Mouse (Mus musculus) cerebellum, postnatal 4 days (tissue): ENCODE data around the gene Ube2o.
"Not testable (repeated sequence)": the region's sequence is repeated elsewhere in the genome, so short reads cannot be mapped to it uniquely, and the experiment has no call there.

Experiments
- DNase-seq, 2 experiments: peaks; one replicate each; pipeline ENCODE4 v3.0.0; 2022; ENCODE audit warnings: low spot score in 2 of 2, mixed read lengths in 1 of 2

Gene Ube2o

DNA sequence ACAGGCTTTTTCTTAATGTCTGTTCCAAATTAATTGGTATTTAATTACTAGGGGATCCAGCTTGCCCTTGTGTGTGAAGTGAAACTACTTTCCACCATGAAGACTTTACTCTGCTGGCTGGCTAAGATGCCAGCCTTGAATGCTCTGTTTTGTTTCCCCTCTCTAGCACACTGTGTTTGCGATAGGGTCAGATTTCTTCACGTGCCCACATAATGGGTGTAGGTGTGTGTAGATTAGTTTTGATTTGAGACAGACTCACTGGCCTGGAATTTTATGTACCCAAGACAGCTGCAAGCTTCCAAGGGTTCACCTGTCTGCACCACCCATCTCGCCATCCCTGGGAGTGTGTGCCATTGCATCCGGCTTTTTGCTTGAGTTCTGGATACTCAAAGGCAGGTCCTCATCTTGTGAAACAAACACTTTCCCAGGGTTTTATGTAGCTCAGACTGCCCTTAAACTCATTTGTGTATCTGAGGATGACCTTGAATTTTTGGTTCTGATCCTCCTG lies 67.7 kb downstream of the Ube2o start:
- DNase-seq: no peak

DNA sequence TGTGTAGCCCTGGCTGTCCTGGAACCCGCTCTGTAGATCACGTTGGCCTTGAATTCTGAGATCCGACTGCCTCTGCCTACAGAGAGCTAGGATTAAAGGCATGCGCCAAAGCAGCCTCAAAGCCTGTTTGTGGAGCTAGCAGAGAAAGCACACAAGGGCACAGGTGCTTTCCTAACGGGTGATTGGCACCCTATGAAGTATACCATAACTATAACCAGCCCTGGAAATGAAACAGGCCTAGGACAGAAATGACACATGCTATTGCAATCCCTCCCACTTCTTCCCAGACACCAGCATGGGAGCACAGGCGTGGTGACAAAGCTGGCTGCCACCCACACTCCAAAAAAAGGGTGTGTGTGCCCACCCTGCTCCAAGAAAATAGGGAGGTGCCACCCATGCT lies 68.3 kb downstream of the Ube2o start:
- DNase-seq: no peak

DNA sequence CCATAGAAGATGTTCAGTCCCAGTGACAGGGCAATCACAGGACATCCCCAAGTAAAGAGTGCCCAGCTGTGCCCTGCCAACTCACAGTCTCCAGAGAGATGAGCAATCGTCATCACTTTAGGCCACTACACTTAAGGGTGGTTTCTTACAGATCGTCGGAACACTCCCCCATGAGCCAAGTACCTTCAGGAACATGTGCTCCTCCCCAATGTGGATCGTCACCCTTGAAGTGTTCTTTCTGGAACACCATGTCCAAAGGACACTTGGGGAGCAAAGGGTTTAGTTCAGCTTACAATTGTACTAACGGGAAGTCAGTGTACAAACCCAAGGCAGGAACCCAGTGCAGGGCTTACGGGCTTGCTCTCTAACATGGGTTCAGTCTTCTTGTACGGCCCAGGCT lies 69.1 kb downstream of the Ube2o start:
- no peak for DNase-seq

DNA sequence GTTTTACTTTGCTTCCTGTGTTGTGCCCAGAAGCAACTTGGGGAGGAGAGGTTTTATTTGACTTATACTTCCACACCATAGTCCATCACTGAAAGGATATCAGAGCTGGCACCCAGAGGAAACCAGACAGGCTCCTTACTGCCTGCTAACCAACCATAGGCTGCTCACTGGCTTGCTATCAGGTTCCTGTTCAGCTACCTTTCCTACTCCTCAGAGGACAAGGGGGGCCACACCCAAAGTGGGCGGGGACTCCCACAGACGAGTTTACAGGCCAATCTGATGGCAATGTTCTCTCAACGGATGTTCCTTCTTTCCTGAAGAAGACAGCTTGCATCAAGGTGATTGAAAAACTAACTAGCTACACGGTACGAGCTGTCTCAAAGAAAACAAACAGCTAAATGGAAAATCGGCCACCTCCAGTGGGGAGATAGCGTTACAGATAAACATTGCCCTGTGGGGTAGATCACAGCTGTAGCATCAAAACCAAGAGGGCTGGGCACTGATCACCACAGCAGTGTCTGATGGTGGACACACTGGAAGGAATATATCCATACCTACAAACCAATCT lies 69.9 kb downstream of the Ube2o start:
- no peak for DNase-seq

DNA sequence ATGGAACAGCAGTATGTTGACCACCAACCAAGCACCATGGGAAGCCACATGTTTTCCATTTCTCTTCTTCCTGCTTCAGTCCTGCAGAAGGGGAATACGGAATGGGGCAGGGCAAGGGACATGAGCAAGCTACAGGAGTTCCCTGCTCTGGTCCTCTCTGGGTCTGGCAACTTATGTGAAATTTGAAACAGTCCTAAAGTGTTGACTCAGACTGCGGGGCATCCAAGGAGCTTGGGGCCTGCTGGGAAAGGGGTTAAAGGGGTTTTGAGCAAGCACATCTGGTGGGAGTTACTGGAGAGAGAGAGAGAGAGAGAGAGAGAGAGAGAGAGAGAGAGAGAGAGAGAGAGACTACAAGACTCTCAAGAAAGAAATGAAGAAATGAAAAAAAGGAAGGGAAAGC lies 72.6 kb downstream of the Ube2o start:
- DNase-seq: no peak

DNA sequence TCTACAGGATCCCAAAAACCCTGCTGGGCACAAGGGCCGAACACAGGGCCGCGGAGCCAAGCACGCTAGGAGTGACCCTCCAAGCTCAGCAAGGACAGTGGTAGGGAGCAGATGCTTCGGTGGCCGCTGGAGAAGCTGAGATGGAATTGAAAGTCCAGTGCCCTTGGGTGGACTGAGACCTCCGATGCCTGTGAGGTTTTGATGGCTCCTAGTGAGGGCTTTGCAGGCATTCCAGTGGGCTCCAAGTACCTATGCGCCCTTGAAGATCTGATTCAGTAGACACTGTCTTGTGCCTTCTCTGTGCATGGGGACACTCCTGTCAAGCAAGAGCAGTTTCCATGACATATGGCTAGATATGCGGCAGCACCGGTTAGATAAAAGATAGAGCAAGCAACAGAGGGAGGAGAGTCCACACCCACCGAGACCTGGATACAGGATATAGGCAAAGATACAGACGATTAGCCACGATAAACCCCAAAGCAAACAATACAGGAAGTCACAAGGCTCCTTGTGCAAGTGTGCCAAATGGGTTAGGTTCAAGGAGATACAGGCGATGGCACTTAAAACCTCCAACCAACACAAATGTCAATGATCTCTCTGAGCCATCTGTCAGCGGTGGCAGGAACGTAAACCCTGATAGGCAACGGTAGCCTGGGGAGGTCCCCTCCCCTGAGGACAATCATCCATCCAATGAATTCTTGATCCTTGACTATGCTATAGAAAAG lies 74.9 kb downstream of the Ube2o start:
- no peak for DNase-seq

DNA sequence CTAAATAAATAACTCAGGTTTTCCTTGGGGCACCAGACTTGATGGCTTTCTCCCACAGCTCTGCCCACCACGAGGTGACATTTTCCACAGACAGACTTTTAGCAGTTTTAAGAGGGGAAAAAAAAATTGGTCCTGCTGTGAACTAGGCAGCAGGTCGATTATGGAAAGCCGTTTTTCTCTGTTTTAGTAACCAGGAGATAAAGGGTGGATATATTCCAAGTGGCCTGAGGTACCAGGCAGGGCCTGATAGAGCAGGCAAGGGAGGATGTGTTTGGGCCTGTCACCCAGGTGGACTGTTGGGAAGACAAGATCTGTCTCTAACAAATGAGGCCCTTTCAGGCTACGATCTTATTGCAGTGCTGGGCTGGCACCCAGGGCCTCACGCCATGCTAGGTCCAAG lies 75.7 kb downstream of the Ube2o start:
- no peak for DNase-seq

DNA sequence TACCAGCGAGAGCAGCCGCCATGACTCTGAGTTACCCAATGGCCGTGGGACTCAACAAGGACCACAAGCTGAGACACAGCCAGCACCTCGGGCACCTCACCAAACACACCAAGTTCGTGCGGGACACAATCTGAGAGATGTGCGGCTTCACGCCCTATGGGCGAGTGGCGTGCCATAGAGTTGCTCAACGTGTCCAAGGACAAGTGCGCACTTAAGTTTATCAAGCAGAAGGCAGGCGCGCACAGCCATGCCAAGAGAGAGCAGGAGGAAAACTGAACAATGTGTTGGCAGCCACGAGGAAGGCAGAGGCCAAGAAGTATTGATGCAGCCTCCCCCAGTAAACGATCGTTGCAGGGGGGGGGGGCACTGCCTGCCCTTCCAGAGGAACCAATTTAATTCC lies 76.7 kb downstream of the Ube2o start:
- DNase-seq: no peak

DNA sequence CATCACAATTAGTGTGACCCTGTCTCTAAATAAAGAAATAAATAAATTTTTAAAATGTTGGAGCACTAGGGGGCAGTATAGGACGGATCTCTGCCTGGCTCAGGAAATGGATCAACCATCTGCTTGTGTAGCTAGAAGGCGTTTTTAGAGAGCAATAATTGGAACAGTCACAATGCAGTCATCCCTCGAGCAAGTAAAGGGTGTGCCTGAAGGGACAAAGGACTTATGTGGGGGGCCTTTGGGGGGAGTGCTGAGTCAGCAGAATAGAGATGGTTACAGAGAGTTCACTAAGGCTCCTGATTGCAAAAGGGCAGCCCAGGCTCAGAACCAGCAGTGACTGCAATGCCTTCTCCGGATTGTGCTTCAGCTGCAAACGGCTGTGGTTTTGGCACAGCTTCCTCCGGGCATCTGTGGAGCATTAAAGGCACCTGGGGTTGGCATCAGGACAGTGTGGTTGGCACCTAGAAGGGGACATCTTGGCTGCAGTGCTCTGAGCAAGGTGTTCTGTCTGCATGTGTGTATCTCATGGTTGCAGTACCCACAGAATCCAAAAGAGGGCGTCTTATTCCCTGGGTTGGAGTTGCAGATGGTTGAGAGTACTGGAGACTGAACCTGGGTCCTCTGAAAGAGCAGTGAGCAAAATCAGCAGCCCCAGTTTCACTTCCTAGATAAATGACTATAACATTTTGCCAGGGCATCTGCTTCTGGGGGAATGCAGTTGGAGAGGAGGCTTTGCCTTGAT lies 80.1 kb downstream of the Ube2o start:
- peak in 1 of 2 experiments; percentile 26 for DNase-seq

DNA sequence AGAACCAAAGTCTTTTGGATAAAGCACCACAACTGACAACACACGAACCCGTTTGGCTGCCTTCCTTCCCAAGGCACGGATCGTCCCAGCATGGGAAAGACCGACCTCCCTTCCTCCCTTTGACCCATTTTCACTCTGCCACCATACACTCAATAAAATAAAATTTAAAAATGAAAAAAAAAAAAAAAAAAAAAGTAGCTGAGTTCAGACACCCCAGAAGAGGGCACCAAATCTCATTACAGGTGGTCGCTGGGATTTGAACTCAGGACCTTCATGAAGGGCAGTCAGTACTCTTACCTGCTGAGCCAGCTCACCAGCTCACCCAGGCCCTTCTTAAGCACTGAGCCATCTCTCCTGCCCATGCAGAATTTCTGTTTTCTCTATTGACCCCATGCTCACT lies 82.2 kb downstream of the Ube2o start:
- DNase-seq: no peak

DNA sequence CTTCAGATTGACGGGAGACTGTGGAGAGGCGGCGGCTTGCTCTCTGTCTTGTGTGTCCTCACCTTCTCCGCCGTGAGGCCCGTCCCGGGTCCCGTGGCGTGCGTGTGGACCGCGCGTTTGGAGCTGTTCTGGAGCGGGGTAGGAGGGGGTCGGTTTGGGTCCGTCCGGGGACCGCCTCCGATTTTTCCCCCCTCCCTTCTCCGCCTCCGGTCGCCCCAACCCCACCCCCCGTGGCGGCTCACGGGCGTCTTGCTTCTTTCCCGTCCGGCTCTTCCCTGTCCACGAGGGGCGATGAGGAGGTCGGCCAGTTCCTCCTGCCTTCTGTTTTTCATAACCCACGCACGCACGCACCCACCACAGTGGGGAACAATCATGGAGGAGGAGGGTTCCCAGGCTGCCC lies 82.7 kb downstream of the Ube2o start:
- no peak for DNase-seq

DNA sequence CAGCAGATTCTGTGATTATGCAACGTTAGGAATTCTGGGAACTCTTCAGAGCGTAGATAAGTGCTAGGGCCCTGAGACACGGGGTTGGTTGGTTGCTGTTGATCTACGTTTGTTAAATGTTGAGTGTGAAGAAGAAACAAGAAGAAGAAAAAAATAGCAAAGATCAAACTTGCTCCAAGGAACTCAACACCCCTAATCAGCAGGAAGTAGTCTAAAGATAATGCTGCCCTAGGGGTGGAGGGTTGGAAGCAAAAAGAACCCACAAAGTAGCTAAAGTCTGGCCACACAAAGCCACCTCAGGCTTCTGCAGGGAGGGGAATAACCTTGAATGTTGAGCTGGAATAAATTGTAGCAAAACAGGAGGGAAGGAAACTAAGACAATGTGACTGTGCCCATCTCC lies 83.9 kb downstream of the Ube2o start:
- DNase-seq: no peak

DNA sequence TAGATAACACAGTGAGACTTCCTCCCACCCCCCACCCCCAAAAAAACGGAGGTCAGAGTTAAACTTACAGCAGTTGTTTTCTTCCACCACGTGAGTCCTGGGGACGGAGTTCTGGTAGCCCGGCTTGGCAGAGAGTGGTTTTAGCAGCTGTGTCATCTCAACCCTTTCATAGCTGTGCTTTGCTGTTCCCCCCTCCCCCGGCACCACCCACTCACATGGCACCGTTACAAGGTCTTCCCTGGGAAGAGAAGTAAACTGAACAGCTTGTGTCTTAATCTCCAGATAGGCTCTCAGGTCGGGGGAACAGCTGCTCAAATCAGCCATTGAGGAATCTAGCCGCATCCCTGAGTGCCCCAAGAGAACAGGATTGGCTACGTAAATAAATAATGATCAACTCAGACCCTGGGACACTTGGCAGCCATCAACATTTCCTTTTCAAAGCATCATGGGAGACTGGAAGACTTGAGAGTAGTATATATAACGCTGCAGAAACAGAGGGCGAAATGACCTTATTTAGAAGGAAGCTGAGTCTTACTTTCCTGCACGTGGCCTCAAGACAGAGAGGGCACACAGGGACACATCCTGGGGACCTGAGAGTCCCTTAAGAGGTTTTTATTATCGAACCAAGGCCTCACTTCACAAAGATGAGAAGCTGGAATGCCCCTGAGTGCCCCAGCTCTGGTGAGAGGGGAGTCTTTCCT lies 86.6 kb downstream of the Ube2o start:
- peak in 1 of 2 experiments; percentile 39 for DNase-seq

DNA sequence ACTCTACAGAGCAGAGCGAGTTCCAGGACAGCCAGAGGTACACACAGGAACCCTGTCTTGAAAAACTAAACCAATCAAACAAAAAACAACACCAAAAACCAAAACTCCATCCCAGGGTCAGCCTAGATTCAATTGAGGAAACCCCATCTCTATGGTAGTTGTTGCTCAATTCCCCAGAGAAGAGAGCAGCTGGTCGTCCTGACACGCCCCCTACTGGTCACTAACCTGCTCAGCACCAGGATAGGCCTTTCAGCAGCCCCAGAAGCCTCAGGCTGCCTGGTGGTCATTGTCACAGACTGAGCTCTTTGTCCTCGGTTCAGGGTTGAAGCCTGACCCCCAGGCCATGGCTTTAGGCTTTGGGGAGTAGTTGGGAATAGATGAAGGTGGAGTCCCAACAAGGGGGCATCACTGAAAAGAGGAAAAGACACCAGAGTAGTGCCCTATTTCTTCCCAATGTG lies 87.4 kb downstream of the Ube2o start, which contains the start of gene Prpsap1:
Prpsap1 (minus strand) TSS at position 408 of the 458 bp plus-strand sequence.
- DNase-seq: peak in 1 of 2 experiments; percentile 27

DNA sequence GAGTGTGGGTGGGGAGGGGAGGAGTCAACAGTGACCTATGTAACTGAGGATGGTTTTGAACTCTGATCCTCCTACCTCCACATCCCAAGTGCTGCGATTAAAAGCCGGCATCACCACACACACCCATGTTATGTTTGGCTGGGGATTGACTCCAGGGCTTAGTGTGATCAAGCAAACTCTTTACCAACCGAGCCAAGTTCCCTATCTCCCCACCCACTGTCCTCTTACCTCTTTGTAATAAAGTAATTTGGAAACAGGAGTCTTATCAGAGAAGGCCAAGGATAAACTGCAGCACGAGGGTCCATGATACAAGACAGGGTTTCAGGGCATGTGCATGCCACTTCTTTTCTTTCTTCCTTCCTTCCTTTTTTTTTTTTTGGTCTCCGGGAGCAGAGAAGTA lies 88.1 kb downstream of the Ube2o start:
- DNase-seq: no peak

DNA sequence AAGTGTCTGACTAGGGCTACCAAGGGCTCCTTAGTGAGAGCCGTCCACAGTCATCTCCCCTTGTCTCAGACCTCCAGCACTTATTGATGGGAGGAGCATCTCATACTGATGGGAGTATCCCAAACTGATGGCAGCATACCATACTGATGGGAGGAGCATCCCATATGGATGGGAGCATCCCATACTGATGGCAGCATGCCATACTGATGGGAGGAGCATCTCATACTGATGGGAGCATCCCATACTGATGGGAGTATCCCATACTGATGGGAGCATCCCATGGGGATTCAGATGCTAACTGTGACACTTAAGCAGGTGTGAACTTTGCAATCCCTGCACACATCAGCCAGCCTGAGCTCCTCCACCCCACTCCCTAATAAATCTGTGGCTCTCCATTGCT lies 88.7 kb downstream of the Ube2o start:
- DNase-seq: not testable (repeated sequence)

DNA sequence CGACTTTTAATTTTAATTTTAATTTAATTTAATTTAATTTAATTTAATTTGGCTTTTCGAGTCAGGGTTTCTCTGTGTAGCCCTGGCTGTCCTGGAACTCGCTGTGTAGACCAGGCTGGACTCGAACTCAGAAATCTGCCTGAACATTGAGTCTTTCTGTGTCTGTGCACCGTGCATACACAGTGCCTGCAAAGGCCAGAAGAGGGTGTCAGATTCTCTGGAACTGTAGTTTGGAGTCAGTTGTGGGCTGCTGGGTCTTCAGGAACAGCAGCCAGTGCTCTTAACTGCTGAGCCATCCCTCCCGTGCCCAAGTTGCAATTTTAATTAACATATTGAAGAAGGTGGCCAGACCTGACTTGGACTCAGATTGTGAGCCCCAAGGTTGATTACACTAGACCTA lies 89.9 kb downstream of the Ube2o start:
- DNase-seq: no peak

DNA sequence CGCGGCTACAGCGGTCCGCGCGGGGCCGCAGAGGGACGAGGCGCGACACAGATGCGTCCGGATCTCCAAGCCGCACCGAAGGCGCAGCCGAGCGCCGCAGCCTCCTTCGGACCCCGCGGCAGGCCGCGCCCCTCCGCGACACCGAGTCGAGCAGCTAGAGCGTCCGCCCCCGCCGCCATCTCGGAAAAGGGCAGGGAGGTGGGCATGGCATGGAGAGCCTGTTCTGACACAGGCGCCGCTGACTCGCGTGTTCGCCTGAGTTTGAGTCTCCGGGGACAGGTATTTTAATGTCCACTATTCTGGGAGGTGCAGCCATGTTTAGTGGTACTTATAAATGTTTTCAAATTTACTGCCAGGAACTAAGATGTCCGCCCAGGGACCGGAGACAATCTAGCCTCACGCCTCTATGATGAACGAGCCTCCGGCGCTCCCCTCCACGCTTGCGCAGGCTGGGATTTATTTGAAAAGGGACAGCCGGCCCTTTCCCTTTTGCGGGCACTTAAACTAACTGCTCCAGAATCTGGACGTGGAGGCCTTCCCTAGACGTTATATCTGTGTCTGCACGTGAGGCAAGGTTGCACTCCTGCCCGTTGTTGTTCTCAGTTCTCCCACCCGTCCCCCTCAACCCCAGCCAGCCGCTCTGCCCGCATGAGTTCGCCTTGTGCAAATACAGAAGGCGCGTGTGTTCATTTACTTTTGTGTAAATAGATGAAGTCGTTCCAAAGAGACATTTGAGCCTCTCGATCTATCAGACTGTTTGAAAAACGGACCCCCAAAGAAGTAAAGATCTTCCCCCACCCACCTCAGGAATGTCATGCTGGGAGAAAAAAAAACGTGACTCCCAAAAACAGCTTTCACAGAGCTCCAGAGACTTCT lies 90.8 kb downstream of the Ube2o start:
- DNase-seq: peak; percentile 69 to 88

DNA sequence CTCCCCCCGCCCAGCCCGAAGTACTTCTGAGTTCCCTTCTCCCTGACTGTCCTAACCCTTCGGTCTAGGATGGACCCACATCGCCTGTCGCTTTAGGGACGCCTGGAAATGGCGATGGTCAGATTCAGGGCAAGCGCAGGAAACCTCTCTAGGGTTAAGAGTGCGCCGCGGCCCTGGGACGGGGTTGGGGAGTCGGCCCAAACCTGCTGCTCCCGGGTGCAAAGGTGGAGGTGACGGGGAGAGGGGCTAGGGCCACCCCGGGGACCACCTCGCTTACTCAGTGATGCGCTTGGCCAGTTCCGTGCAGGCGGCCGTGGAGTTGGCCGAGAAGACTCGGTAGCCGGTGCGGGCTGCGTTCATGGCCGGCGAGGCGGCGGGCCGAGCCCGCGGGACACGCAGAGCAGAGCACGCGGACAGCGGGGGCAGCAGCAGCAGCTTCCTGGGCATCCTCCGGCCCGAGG lies 91.4 kb downstream of the Ube2o start:
- DNase-seq: no peak

DNA sequence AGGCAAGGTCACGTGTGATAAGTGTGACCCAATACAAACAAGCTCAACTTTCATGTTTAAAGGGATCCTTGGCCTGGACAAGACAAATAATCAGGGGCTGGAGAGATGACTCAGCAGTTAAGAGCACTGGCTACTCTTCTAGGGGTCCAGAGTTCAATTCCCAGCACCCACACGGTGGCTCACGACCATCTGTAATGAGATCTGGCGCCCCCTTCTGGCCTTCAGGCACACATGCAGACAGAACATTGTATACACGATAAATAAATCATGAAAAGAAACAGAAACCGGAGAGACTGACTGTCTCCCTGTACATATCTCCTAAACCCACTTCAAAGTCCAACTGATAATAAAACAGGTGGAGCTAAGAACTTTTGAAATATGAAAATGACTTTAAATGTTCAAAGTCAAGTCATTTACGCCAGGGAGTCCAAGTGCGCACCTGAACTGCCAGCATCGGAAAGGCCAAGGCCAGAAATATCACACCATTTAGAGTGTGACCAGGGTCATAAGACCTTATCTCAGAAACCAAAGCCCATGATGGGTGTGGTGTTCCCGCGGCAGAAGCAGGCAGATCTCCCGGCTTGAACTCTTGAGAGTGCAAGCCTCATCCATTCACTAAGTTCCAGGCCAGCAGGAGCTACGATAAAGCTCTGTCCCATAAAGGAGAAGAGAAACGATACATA lies 92.4 kb downstream of the Ube2o start:
- no peak for DNase-seq
